Mouse (Mus musculus): Measurements from ENCODE around the gene Uimc1. TPM values are rescaled to one million over a fixed set of nuclear protein-coding genes. Genes with fewer than 3 reads are reported as not detected.
"Not testable (repeated sequence)": the region's sequence is repeated elsewhere in the genome, so short reads cannot be mapped to it uniquely, and the experiment has no call there.

Uimc1 gene
- polyA plus RNA-seq, 1 experiment from 2014 or later, result 24.9 TPM

- under 1% methylated on average over 66 of the region's 66 CpGs for WGBS
- H3K9me3 ChIP-seq (ENCODE audit: low read length), result no peaks in the 10 kb centered on the region
- peak within 1 kb of the TSS; percentile 79 for H3K4me3 ChIP-seq (ENCODE audit: low read length)
- H3K4me1 ChIP-seq (ENCODE audit: insufficient read depth, low read length), result peaks cover 6% of the 10 kb centered on the region
- peak within 1 kb of the TSS; percentile 78 for H3K4me2 ChIP-seq (replicated peaks; ENCODE audit: low read depth, low read length)
- H3K27ac ChIP-seq (ENCODE audit: low read length), result peak within 1 kb of the TSS; percentile 83
- ATAC-seq (ENCODE audit: low FRiP score, low TSS enrichment), result peak; percentile 93
- peak within 1 kb of the TSS; percentile 79 for H3K9ac ChIP-seq (replicated peaks; ENCODE audit: low read length)
- peaks cover 10% of the 10 kb centered on the region for H3K36me3 ChIP-seq (ENCODE audit: insufficient read depth, low read length)
- no peaks in the 10 kb centered on the region for H3K27me3 ChIP-seq (ENCODE audit: insufficient read depth, low read length)
Observed at GRCm38 (mm10) chr13:55105045-55105952, 5.2 kb upstream of the Uimc1 start, which contains the start of gene Zfp346. Gene Zfp346, plus strand, starts transcription at chr13:55105311.

GRCm38 (mm10) chr13:55103351-55103750 is 3.3 kb upstream of the Uimc1 start:
- peaks cover 13% of the 10 kb centered on the region for H3K4me1 ChIP-seq (ENCODE audit: insufficient read depth, low read length)
- no peaks in the 10 kb centered on the region for H3K27me3 ChIP-seq (ENCODE audit: insufficient read depth, low read length)
- WGBS, result 74% methylated on average over 2 of the region's 2 CpGs
- H3K9ac ChIP-seq (replicated peaks; ENCODE audit: low read length), result no peak overlapping the region
- H3K36me3 ChIP-seq (ENCODE audit: insufficient read depth, low read length), result peaks cover 10% of the 10 kb centered on the region
- H3K9me3 ChIP-seq (ENCODE audit: low read length), result no peaks in the 10 kb centered on the region
- H3K27ac ChIP-seq (ENCODE audit: low read length), result no peak overlapping the region
- H3K4me2 ChIP-seq (replicated peaks; ENCODE audit: low read depth, low read length), result no peak overlapping the region
- ATAC-seq (ENCODE audit: low FRiP score, low TSS enrichment), result no peak
- H3K4me3 ChIP-seq (ENCODE audit: low read length), result no peak overlapping the region

- Histone ChIP-seq H3K9me3 (ENCODE audit: low read length) (no peaks in the 10 kb centered on the region), H3K27me3 (ENCODE audit: insufficient read depth, low read length) (no peaks in the 10 kb centered on the region), H3K36me3 (ENCODE audit: insufficient read depth, low read length) (0 out of 2 replicates have a peak, but pooled peaks cover under 1% of the 10 kb centered on the region), H3K27ac (ENCODE audit: low read length) (no peak overlapping the region), H3K4me1 (ENCODE audit: insufficient read depth, low read length) (peaks cover 13% of the 10 kb centered on the region), H3K4me2 (replicated peaks; ENCODE audit: low read depth, low read length) (no peak overlapping the region), H3K4me3 (ENCODE audit: low read length) (no peak overlapping the region), H3K9ac (replicated peaks; ENCODE audit: low read length) (no peak overlapping the region)
- 91% methylated on average over 3 of the region's 3 CpGs for WGBS
- ATAC-seq (ENCODE audit: low FRiP score, low TSS enrichment), result no peak
Observed at GRCm38 (mm10) chr13:55102366-55102765, 2.3 kb upstream of the Uimc1 start.

GRCm38 (mm10) chr13:55101627-55102026 is 1.5 kb upstream of the Uimc1 start:
- Histone ChIP-seq H3K4me2 (replicated peaks; ENCODE audit: low read depth, low read length) (no peak overlapping the region), H3K27ac (ENCODE audit: low read length) (no peak overlapping the region), H3K36me3 (ENCODE audit: insufficient read depth, low read length) (no peaks in the 10 kb centered on the region), H3K27me3 (ENCODE audit: insufficient read depth, low read length) (no peaks in the 10 kb centered on the region), H3K9ac (replicated peaks; ENCODE audit: low read length) (no peak overlapping the region), H3K4me1 (ENCODE audit: insufficient read depth, low read length) (peaks cover 13% of the 10 kb centered on the region), H3K4me3 (ENCODE audit: low read length) (no peak overlapping the region), H3K9me3 (ENCODE audit: low read length) (no peaks in the 10 kb centered on the region)
- 90% methylated on average over 11 of the region's 11 CpGs for WGBS
- no peak for ATAC-seq (ENCODE audit: low FRiP score, low TSS enrichment)

- peaks cover 7% of the 10 kb centered on the region; the same call in 1 of the 2 replicates for H3K4me1 ChIP-seq (ENCODE audit: insufficient read depth, low read length)
- H3K9me3 ChIP-seq (ENCODE audit: low read length), result no peaks in the 10 kb centered on the region
- no peak for ATAC-seq (ENCODE audit: low FRiP score, low TSS enrichment)
- peak overlapping the region; percentile 80 for H3K4me3 ChIP-seq (ENCODE audit: low read length)
- peak overlapping the region; percentile 57 for H3K4me2 ChIP-seq (replicated peaks; ENCODE audit: low read depth, low read length)
- no peak overlapping the region for H3K27ac ChIP-seq (ENCODE audit: low read length)
- no peaks in the 10 kb centered on the region for H3K27me3 ChIP-seq (ENCODE audit: insufficient read depth, low read length)
- no peaks in the 10 kb centered on the region for H3K36me3 ChIP-seq (ENCODE audit: insufficient read depth, low read length)
- H3K9ac ChIP-seq (replicated peaks; ENCODE audit: low read length), result peak overlapping the region; percentile 90
- WGBS, result 31% methylated on average over 20 of the region's 20 CpGs
Observed at GRCm38 (mm10) chr13:55099066-55099725, 904 bp downstream of the Uimc1 start.

- not testable (repeated sequence) for H3K27me3 ChIP-seq (ENCODE audit: insufficient read depth, low read length); H3K9ac ChIP-seq (replicated peaks; ENCODE audit: low read length); ATAC-seq (ENCODE audit: low FRiP score, low TSS enrichment); H3K27ac ChIP-seq (ENCODE audit: low read length); H3K4me3 ChIP-seq (ENCODE audit: low read length); H3K9me3 ChIP-seq (ENCODE audit: low read length); H3K4me1 ChIP-seq (ENCODE audit: insufficient read depth, low read length); H3K4me2 ChIP-seq (replicated peaks; ENCODE audit: low read depth, low read length); H3K36me3 ChIP-seq (ENCODE audit: insufficient read depth, low read length)
- 85% methylated on average over 3 of the region's 3 CpGs for WGBS
Observed at GRCm38 (mm10) chr13:55097841-55098240, 2.3 kb downstream of the Uimc1 start.

- H3K36me3 ChIP-seq (ENCODE audit: insufficient read depth, low read length), result peaks cover 8% of the 10 kb centered on the region; the same call in 1 of the 2 replicates
- WGBS, result 87% methylated on average over 4 of the region's 4 CpGs
- H3K27me3 ChIP-seq (ENCODE audit: insufficient read depth, low read length), result no peaks in the 10 kb centered on the region
- no peak overlapping the region for H3K9ac ChIP-seq (replicated peaks; ENCODE audit: low read length)
- H3K27ac ChIP-seq (ENCODE audit: low read length), result no peak overlapping the region
- no peaks in the 10 kb centered on the region for H3K4me1 ChIP-seq (ENCODE audit: insufficient read depth, low read length)
- no peak overlapping the region for H3K4me2 ChIP-seq (replicated peaks; ENCODE audit: low read depth, low read length)
- H3K9me3 ChIP-seq (ENCODE audit: low read length), result no peaks in the 10 kb centered on the region
- no peak for ATAC-seq (ENCODE audit: low FRiP score, low TSS enrichment)
- H3K4me3 ChIP-seq (ENCODE audit: low read length), result no peak overlapping the region
Observed at GRCm38 (mm10) chr13:55092588-55092987, 7.5 kb downstream of the Uimc1 start.

- 42% methylated on average over 5 of the region's 5 CpGs for WGBS
- H3K4me1 ChIP-seq (ENCODE audit: insufficient read depth, low read length), result no peaks in the 10 kb centered on the region
- H3K9me3 ChIP-seq (ENCODE audit: low read length), result no peaks in the 10 kb centered on the region
- H3K27ac ChIP-seq (ENCODE audit: low read length), result no peak overlapping the region
- H3K27me3 ChIP-seq (ENCODE audit: insufficient read depth, low read length), result no peaks in the 10 kb centered on the region
- no peak overlapping the region for H3K4me3 ChIP-seq (ENCODE audit: low read length)
- H3K36me3 ChIP-seq (ENCODE audit: insufficient read depth, low read length), result peaks cover 7% of the 10 kb centered on the region; the same call in 1 of the 2 replicates
- no peak overlapping the region for H3K4me2 ChIP-seq (replicated peaks; ENCODE audit: low read depth, low read length)
- no peak overlapping the region for H3K9ac ChIP-seq (replicated peaks; ENCODE audit: low read length)
- no peak for ATAC-seq (ENCODE audit: low FRiP score, low TSS enrichment)
Observed at GRCm38 (mm10) chr13:55075597-55075996, 24.5 kb downstream of the Uimc1 start.

GRCm38 (mm10) chr13:55071322-55071721 is 28.8 kb downstream of the Uimc1 start:
- Histone ChIP-seq H3K4me2 (replicated peaks; ENCODE audit: low read depth, low read length) (no peak overlapping the region), H3K9ac (replicated peaks; ENCODE audit: low read length) (no peak overlapping the region), H3K27ac (ENCODE audit: low read length) (no peak overlapping the region), H3K27me3 (ENCODE audit: insufficient read depth, low read length) (no peaks in the 10 kb centered on the region), H3K4me1 (ENCODE audit: insufficient read depth, low read length) (peaks cover 6% of the 10 kb centered on the region; the same call in 1 of the 2 replicates), H3K9me3 (ENCODE audit: low read length) (no peaks in the 10 kb centered on the region), H3K36me3 (ENCODE audit: insufficient read depth, low read length) (peaks cover 5% of the 10 kb centered on the region; the same call in 1 of the 2 replicates), H3K4me3 (ENCODE audit: low read length) (no peak overlapping the region)
- no peak for ATAC-seq (ENCODE audit: low FRiP score, low TSS enrichment)
- WGBS, result 4% methylated on average over 3 of the region's 3 CpGs

All from kidney, embryonic 16.5 days (tissue).